Mouse (Mus musculus) stomach, embryonic 16.5 days (tissue): Measurements from ENCODE around the gene Ccdc167. TPM values are rescaled to one million over a fixed set of nuclear protein-coding genes. Genes with fewer than 3 reads are reported as not detected.

Experiments used
- ATAC-seq: fragments of 200-750 bp; cut with Nextera tagmentation; 2 replicates; pipeline ENCODE4 v1.8.0; 2017; ENCODE audit warnings: moderate number of reproducible peaks, moderate TSS enrichment; ENCODE audit not compliant: insufficient read depth, low FRiP score
- H3K27ac ChIP-seq: fragments of 300-500 bp; sonication (generic); 2 replicates; pipeline ENCODE4 v1.5.1; 2014; ENCODE audit warnings: low read length
- H3K27me3 ChIP-seq: fragments of 300-500 bp; sonication (generic); 2 replicates; pipeline ENCODE4 v1.6.1; 2014; ENCODE audit warnings: low read length, control low read depth, mixed read lengths; ENCODE audit not compliant: control insufficient read depth, insufficient read depth
- H3K36me3 ChIP-seq: fragments of 300-500 bp; sonication (generic); 2 replicates; pipeline ENCODE4 v1.6.1; 2014; ENCODE audit warnings: low read length; ENCODE audit not compliant: control insufficient read depth, insufficient read depth
- H3K4me1 ChIP-seq: fragments of 300-500 bp; sonication (generic); 2 replicates; pipeline ENCODE4 v1.6.1; 2014; ENCODE audit warnings: low read length, control low read depth, mixed read lengths; ENCODE audit not compliant: control insufficient read depth, insufficient read depth
- H3K4me2 ChIP-seq: fragments of 300-500 bp; sonication (generic); 2 replicates; pipeline ENCODE4 v1.6.1; 2014; ENCODE audit warnings: low read depth, low read length, mixed read lengths
- H3K4me3 ChIP-seq: fragments of 300-500 bp; sonication (generic); replicated peaks from 2 replicates; pipeline ENCODE4 v1.5.1; 2014; ENCODE audit warnings: mild to moderate bottlenecking, low read length
- H3K9ac ChIP-seq: fragments of 300-500 bp; sonication (generic); 2 replicates; pipeline ENCODE4 v1.6.1; 2014; ENCODE audit warnings: low read length
- H3K9me3 ChIP-seq: fragments of 300-500 bp; sonication (generic); replicated peaks from 2 replicates; pipeline ENCODE4 v1.6.1; 2016; ENCODE audit warnings: low read length, control low read depth; ENCODE audit not compliant: control insufficient read depth
- WGBS: fragments of 180-500 bp; shearing (Covaris S2); extraction: QIAGEN DNeasy Blood & Tissue Kit; methylation state at CpG from one replicate; pipeline ENCODE4 v1.1.7; 2014; 5-methylcytosine and 5-hydroxymethylcytosine counted together
- polyA plus RNA-seq: library from polyadenylated mRNA; unstranded; fragments of >200 nt; fragmentation: Nextera tagmentation; extraction: Ambion mirVana; gene quantifications from 2 replicates; pipeline ENCODE4 v1.2.1, GENCODE M21; 2015

Ccdc167 gene
- polyA plus RNA-seq, 1 experiment from 2014 or later = 11.0 TPM

GRCm38 (mm10) chr17:29737849-29738804 is 21.3 kb upstream of the Ccdc167 start:
- 24% methylated on average over 22 of the region's 22 CpGs for WGBS
- peak; percentile 80 for ATAC-seq
- peaks cover 13% of the 10 kb centered on the region; the same call in 1 of the 2 replicates for H3K4me1 ChIP-seq

GRCm38 (mm10) chr17:29736448-29737014 is 19.7 kb upstream of the Ccdc167 start:
- no peak overlapping the region for H3K4me3 ChIP-seq
- peaks cover 9% of the 10 kb centered on the region; the same call in 1 of the 2 replicates for H3K4me1 ChIP-seq
- no peaks in the 10 kb centered on the region for H3K36me3 ChIP-seq
- H3K9me3 ChIP-seq = no peaks in the 10 kb centered on the region
- no peak overlapping the region for H3K9ac ChIP-seq
- H3K27ac ChIP-seq = no peak overlapping the region
- WGBS = 52% methylated on average over 15 of the region's 15 CpGs
- H3K4me2 ChIP-seq = no peak overlapping the region
- ATAC-seq = no peak
- H3K27me3 ChIP-seq = no peaks in the 10 kb centered on the region

More at GRCm38 (mm10) chr17:29737849-29738804, 21.3 kb upstream of the Ccdc167 start:
- H3K9ac ChIP-seq = no peak overlapping the region
- H3K9me3 ChIP-seq = no peaks in the 10 kb centered on the region
- H3K4me3 ChIP-seq = no peak overlapping the region
- peak overlapping the region; percentile 35 for H3K4me2 ChIP-seq
- no peak overlapping the region for H3K27ac ChIP-seq
- H3K36me3 ChIP-seq = no peaks in the 10 kb centered on the region
- no peaks in the 10 kb centered on the region for H3K27me3 ChIP-seq

- Histone ChIP-seq H3K27ac (no peak overlapping the region), H3K4me1 (peaks cover 4% of the 10 kb centered on the region; the same call in 1 of the 2 replicates), H3K27me3 (no peaks in the 10 kb centered on the region), H3K9me3 (no peaks in the 10 kb centered on the region), H3K9ac (no peak overlapping the region), H3K4me2 (no peak overlapping the region), H3K4me3 (no peak overlapping the region), H3K36me3 (no peaks in the 10 kb centered on the region)
- WGBS = 57% methylated on average over 2 of the region's 2 CpGs
- ATAC-seq = no peak
These were observed 15.7 kb upstream of the Ccdc167 start for GRCm38 (mm10) chr17:29732522-29732921.

- Histone ChIP-seq H3K9me3 (no peaks in the 10 kb centered on the region), H3K27ac (no peak overlapping the region), H3K36me3 (no peaks in the 10 kb centered on the region), H3K27me3 (no peaks in the 10 kb centered on the region), H3K9ac (no peak overlapping the region), H3K4me1 (peaks cover 4% of the 10 kb centered on the region; the same call in 1 of the 2 replicates), H3K4me2 (no peak overlapping the region), H3K4me3 (no peak overlapping the region)
- no peak for ATAC-seq
- WGBS = 64% methylated on average over 6 of the region's 6 CpGs
These were observed 15.1 kb upstream of the Ccdc167 start for GRCm38 (mm10) chr17:29731953-29732325.

DNA sequence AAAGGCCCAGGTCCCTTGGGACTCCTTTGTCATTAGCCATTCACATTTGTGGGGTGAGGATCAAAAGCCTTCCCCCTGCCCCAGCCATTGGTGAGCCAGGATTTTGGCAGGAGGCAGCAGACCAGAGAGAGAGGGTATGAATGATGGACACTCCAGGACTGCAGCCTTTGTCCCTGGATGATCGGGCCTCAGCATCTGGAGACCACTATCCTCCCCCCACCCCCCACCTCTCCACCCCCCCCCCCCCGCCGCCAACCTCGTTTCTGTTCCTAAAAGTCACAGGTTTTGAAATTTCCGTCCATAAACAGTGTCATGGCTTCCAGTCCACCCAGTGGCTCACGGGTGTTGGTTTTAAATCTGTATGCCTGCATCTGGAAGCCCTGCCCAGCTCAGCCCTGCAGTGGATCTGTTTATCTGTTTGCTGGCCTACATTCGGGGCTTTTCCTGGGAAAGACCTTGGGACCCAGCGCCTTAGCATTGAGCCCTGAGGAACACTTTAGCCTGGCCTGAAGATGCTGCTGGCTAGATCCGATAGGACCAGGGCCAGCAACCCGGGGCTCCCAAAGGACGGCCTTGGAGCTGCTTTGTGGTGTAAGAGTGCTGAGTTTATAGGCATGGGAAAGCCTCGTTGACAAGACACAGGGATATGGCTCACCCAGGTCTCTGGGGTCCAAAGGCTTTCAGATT is 14.6 kb upstream of the Ccdc167 start:
- no peaks in the 10 kb centered on the region for H3K9me3 ChIP-seq
- no peak overlapping the region for H3K4me3 ChIP-seq
- WGBS = 56% methylated on average over 12 of the region's 12 CpGs
- H3K36me3 ChIP-seq = no peaks in the 10 kb centered on the region
- H3K27me3 ChIP-seq = no peaks in the 10 kb centered on the region
- no peak for ATAC-seq
- peaks cover 4% of the 10 kb centered on the region; the same call in 1 of the 2 replicates for H3K4me1 ChIP-seq
- no peak overlapping the region for H3K9ac ChIP-seq
- H3K27ac ChIP-seq = no peak overlapping the region
- no peak overlapping the region for H3K4me2 ChIP-seq

DNA sequence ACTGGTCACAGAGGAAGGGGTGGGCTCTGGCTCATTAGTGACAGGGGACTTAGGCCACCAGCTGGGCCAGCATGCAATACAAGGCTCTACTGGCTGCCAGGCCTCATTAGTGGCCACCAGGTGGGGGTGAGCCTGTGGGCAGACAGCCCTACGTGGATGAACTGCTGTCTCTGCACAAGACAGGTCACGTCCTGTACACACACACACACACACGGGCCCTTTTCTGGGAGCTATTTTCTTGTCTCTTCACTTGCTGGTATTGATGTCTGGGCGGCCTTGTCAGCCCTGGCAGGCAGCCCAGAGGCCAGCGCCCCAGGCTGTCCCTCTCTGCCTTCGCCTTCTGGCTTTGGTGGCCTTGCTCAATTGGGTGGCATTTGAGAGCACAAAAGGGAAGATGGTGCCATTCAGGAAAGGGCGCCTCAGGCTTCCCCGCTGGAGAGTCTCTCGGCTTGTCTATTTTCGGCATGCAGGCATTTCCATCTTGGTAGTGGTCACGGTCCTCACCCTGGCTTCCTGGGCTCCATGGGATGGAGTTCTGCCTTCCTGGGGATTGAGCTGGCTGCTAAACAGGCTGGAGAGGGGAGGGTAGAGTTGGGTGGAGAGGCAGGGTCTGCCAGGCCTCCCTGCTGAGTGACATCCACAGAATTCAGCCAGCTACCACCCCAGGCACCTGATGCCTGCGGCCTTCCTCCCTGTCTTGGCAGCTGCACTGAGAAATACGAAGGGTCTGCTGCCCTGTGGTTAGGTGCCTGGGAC is 13.8 kb upstream of the Ccdc167 start:
- 65% methylated on average over 13 of the region's 13 CpGs for WGBS
- Histone ChIP-seq H3K4me2 (no peak overlapping the region), H3K9me3 (no peaks in the 10 kb centered on the region), H3K36me3 (no peaks in the 10 kb centered on the region), H3K9ac (no peak overlapping the region), H3K27me3 (no peaks in the 10 kb centered on the region), H3K27ac (no peak overlapping the region; the same call in 1 of the 2 replicates), H3K4me1 (peaks cover 4% of the 10 kb centered on the region; the same call in 1 of the 2 replicates), H3K4me3 (no peak overlapping the region)
- ATAC-seq = no peak

- H3K36me3 ChIP-seq = no peaks in the 10 kb centered on the region
- H3K4me2 ChIP-seq = no peak overlapping the region
- no peaks in the 10 kb centered on the region for H3K27me3 ChIP-seq
- H3K27ac ChIP-seq = no peak overlapping the region
- no peak for ATAC-seq
- 52% methylated on average over 8 of the region's 8 CpGs for WGBS
- H3K9me3 ChIP-seq = no peaks in the 10 kb centered on the region
- peaks cover 4% of the 10 kb centered on the region; the same call in 1 of the 2 replicates for H3K4me1 ChIP-seq
- no peak overlapping the region for H3K9ac ChIP-seq
- H3K4me3 ChIP-seq = no peak overlapping the region
These were observed 11.2 kb upstream of the Ccdc167 start for GRCm38 (mm10) chr17:29728082-29728481.

DNA sequence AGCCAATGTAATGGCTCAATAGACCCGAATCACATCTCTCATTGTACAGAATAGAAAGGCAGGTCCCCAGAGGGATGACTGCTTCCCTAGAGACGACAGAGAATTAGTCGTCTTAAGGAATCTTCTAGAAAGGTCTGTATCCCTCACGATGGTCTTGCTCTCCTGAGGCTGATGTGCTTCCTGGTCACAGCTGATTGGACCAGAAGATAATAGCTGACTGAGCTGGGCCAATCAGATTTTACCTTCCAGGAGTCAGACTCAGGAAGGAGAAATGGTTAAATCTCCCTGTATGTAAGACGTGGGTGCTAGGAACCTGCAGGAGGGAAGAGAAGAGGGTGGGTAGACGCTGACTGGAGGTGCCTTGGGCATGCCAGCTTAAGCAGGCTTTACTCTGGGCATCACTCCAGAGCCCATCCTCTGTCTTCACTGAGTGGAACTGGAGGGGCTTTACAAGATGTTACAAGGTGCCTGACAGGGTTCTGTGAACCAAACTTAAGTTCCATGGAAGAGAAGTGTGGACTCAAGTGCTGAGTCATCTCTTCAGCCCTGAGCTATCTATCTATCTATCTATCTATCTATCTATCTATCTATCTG is 8.3 kb upstream of the Ccdc167 start:
- WGBS = 65% methylated on average over 6 of the region's 6 CpGs
- H3K4me1 ChIP-seq = no peaks in the 10 kb centered on the region
- no peak overlapping the region for H3K4me3 ChIP-seq
- no peak for ATAC-seq
- H3K27me3 ChIP-seq = no peaks in the 10 kb centered on the region
- H3K9ac ChIP-seq = no peak overlapping the region
- H3K4me2 ChIP-seq = no peak overlapping the region
- no peaks in the 10 kb centered on the region for H3K36me3 ChIP-seq
- no peaks in the 10 kb centered on the region for H3K9me3 ChIP-seq
- no peak overlapping the region for H3K27ac ChIP-seq
